Mouse (Mus musculus): Measurements from ENCODE around the gene Yif1a. TPM values are rescaled to one million over a fixed set of nuclear protein-coding genes. Genes with fewer than 3 reads are reported as not detected.

The Yif1a gene
- polyA plus RNA-seq, 1 experiment from 2014 or later: 73.4 TPM

GRCm38 (mm10) chr19:5095887-5096474 is 7.6 kb downstream of the Yif1a start:
- Histone ChIP-seq H3K4me3 (peak overlapping the region; percentile 80), H3K9me3 (no peaks in the 10 kb centered on the region), H3K4me1 (peaks cover 65% of the 10 kb centered on the region), H3K36me3 (replicated peaks) (peaks cover 51% of the 10 kb centered on the region), H3K27ac (replicated peaks) (no peak overlapping the region; the same call in 1 of the 2 replicates), H3K27me3 (replicated peaks; ENCODE audit: low read depth, poor library complexity, severe bottlenecking) (peaks cover 21% of the 10 kb centered on the region)
- 15% methylated on average over 9 of the region's 9 CpGs for WGBS
- DNase-seq (ENCODE audit: low spot score): peak; percentile 26

GRCm38 (mm10) chr19:5097521-5098362 is 9.4 kb downstream of the Yif1a start:
- peak; percentile 42 for DNase-seq (ENCODE audit: low spot score)
- WGBS: 4% methylated on average over 31 of the region's 31 CpGs
- peaks cover 51% of the 10 kb centered on the region for H3K36me3 ChIP-seq (replicated peaks)
- peaks cover 21% of the 10 kb centered on the region for H3K27me3 ChIP-seq (replicated peaks; ENCODE audit: low read depth, poor library complexity, severe bottlenecking)
- peak overlapping the region; percentile 80 for H3K4me3 ChIP-seq
- H3K27ac ChIP-seq (replicated peaks): peak overlapping the region; percentile 92
- H3K4me1 ChIP-seq: peaks cover 65% of the 10 kb centered on the region
- no peaks in the 10 kb centered on the region for H3K9me3 ChIP-seq

- peak within 1 kb of the TSS; percentile 92 for H3K27ac ChIP-seq (replicated peaks)
Measured at GRCm38 (mm10) chr19:5098363-5099143, 10.2 kb downstream of the Yif1a start, which contains the start of gene Cnih2. Gene Cnih2 (minus strand): TSS chr19:5098521.

GRCm38 (mm10) chr19:5106074-5106473 is 17.7 kb downstream of the Yif1a start:
- Histone ChIP-seq H3K4me3 (peak overlapping the region; percentile 77), H3K9me3 (no peaks in the 10 kb centered on the region), H3K4me1 (peaks cover 36% of the 10 kb centered on the region), H3K27ac (replicated peaks) (peak overlapping the region; percentile 97), H3K27me3 (replicated peaks; ENCODE audit: low read depth, poor library complexity, severe bottlenecking) (no peaks in the 10 kb centered on the region), H3K36me3 (replicated peaks) (peaks cover 78% of the 10 kb centered on the region)
- DNase-seq (ENCODE audit: low spot score): no peak
- WGBS: 25% methylated on average over 9 of the region's 9 CpGs

More at GRCm38 (mm10) chr19:5098363-5099143, 10.2 kb downstream of the Yif1a start, which contains the start of gene Cnih2:
- H3K4me3 ChIP-seq: peak within 1 kb of the TSS; percentile 80
- peaks cover 63% of the 10 kb centered on the region for H3K4me1 ChIP-seq
- WGBS: 3% methylated on average over 48 of the region's 48 CpGs
- DNase-seq (ENCODE audit: low spot score): peak; percentile 83
- H3K36me3 ChIP-seq (replicated peaks): peaks cover 51% of the 10 kb centered on the region
- H3K9me3 ChIP-seq: no peaks in the 10 kb centered on the region
- H3K27me3 ChIP-seq (replicated peaks; ENCODE audit: low read depth, poor library complexity, severe bottlenecking): peaks cover 21% of the 10 kb centered on the region

- under 1% methylated on average over 46 of the region's 46 CpGs for WGBS
- no peaks in the 10 kb centered on the region for H3K9me3 ChIP-seq
- no peaks in the 10 kb centered on the region for H3K27me3 ChIP-seq (replicated peaks; ENCODE audit: low read depth, poor library complexity, severe bottlenecking)
- H3K4me3 ChIP-seq: peak within 1 kb of the TSS; percentile 77
- peaks cover 36% of the 10 kb centered on the region for H3K4me1 ChIP-seq
- peaks cover 78% of the 10 kb centered on the region for H3K36me3 ChIP-seq (replicated peaks)
- peak within 1 kb of the TSS; percentile 97 for H3K27ac ChIP-seq (replicated peaks)
- peak; percentile 99 for DNase-seq (ENCODE audit: low spot score)
Measured at GRCm38 (mm10) chr19:5106731-5107191, 18.4 kb downstream of the Yif1a start, which contains the start of gene Rab1b. Gene Rab1b (minus strand): TSS chr19:5107072.

GRCm38 (mm10) chr19:5107556-5108270 is 19.4 kb downstream of the Yif1a start:
- Histone ChIP-seq H3K27me3 (replicated peaks; ENCODE audit: low read depth, poor library complexity, severe bottlenecking) (no peaks in the 10 kb centered on the region), H3K9me3 (no peaks in the 10 kb centered on the region), H3K36me3 (replicated peaks) (peaks cover 78% of the 10 kb centered on the region), H3K4me3 (peak overlapping the region; percentile 77; the same call in 1 of the 2 replicates), H3K27ac (replicated peaks) (no peak overlapping the region), H3K4me1 (peaks cover 36% of the 10 kb centered on the region)
- 74% methylated on average over 18 of the region's 18 CpGs for WGBS
- no peak for DNase-seq (ENCODE audit: low spot score)

- H3K36me3 ChIP-seq (replicated peaks): peaks cover 78% of the 10 kb centered on the region
Measured at GRCm38 (mm10) chr19:5108271-5108575, 19.9 kb downstream of the Yif1a start.

GRCm38 (mm10) chr19:5108702-5109101 is 20.4 kb downstream of the Yif1a start:
- no peak overlapping the region for H3K27ac ChIP-seq (replicated peaks)
- no peak overlapping the region for H3K4me3 ChIP-seq
- H3K4me1 ChIP-seq: peaks cover 36% of the 10 kb centered on the region
- 44% methylated on average over 4 of the region's 4 CpGs for WGBS
- H3K27me3 ChIP-seq (replicated peaks; ENCODE audit: low read depth, poor library complexity, severe bottlenecking): no peaks in the 10 kb centered on the region
- H3K36me3 ChIP-seq (replicated peaks): peaks cover 78% of the 10 kb centered on the region
- H3K9me3 ChIP-seq: no peaks in the 10 kb centered on the region
- no peak for DNase-seq (ENCODE audit: low spot score)

More at GRCm38 (mm10) chr19:5108271-5108575, 19.9 kb downstream of the Yif1a start:
- Histone ChIP-seq H3K27ac (replicated peaks) (no peak overlapping the region), H3K27me3 (replicated peaks; ENCODE audit: low read depth, poor library complexity, severe bottlenecking) (no peaks in the 10 kb centered on the region), H3K4me3 (peak overlapping the region; percentile 77; the same call in 1 of the 2 replicates), H3K9me3 (no peaks in the 10 kb centered on the region), H3K4me1 (peaks cover 36% of the 10 kb centered on the region)
- DNase-seq (ENCODE audit: low spot score): peak; percentile 55
- 28% methylated on average over 5 of the region's 5 CpGs for WGBS

- WGBS: 73% methylated on average over 19 of the region's 19 CpGs
- peaks cover 76% of the 10 kb centered on the region for H3K36me3 ChIP-seq (replicated peaks)
- peak; percentile 50 for DNase-seq (ENCODE audit: low spot score)
- no peaks in the 10 kb centered on the region for H3K27me3 ChIP-seq (replicated peaks; ENCODE audit: low read depth, poor library complexity, severe bottlenecking)
- H3K4me1 ChIP-seq: peaks cover 35% of the 10 kb centered on the region
- H3K9me3 ChIP-seq: no peaks in the 10 kb centered on the region
- no peak overlapping the region for H3K4me3 ChIP-seq
- H3K27ac ChIP-seq (replicated peaks): no peak overlapping the region
Measured at GRCm38 (mm10) chr19:5109659-5110453, 21.5 kb downstream of the Yif1a start.

- no peak overlapping the region for H3K27ac ChIP-seq (replicated peaks)
- H3K9me3 ChIP-seq: no peaks in the 10 kb centered on the region
- peaks cover 20% of the 10 kb centered on the region for H3K4me1 ChIP-seq
- H3K36me3 ChIP-seq (replicated peaks): peaks cover 70% of the 10 kb centered on the region
- H3K27me3 ChIP-seq (replicated peaks; ENCODE audit: low read depth, poor library complexity, severe bottlenecking): peaks cover 2% of the 10 kb centered on the region
- no peak overlapping the region for H3K4me3 ChIP-seq
- 96% methylated on average over 7 of the region's 7 CpGs for WGBS
- DNase-seq (ENCODE audit: low spot score): no peak
Measured at GRCm38 (mm10) chr19:5113783-5114182, 25.4 kb downstream of the Yif1a start.
